Mouse (Mus musculus) limb, embryonic 14.5 days (tissue): ENCODE data around the gene Olfr450. TPM values are rescaled to one million over a fixed set of nuclear protein-coding genes. Genes with fewer than 3 reads are reported as not detected.

Experiments used
- ATAC-seq: fragments of 200-750 bp; cut with Nextera tagmentation; 2 replicates; pipeline ENCODE4 v1.8.0; 2017; ENCODE audit warnings: low read depth, moderate number of reproducible peaks, moderate TSS enrichment; ENCODE audit not compliant: low FRiP score
- DNase-seq: peaks from one replicate; pipeline ENCODE4 v3.0.0-alpha.2; 2015; ENCODE audit warnings: low spot score
- H3K27ac ChIP-seq: fragments of 300-500 bp; sonication (generic); replicated peaks from 2 replicates; pipeline ENCODE4 v1.5.1; 2014; ENCODE audit warnings: low read depth, mild to moderate bottlenecking, low read length, moderate library complexity, mixed read lengths
- H3K27me3 ChIP-seq: fragments of 300-500 bp; sonication (generic); 2 replicates; pipeline ENCODE4 v1.6.1; 2014; ENCODE audit warnings: low read length, mixed read lengths; ENCODE audit not compliant: control insufficient read depth, insufficient read depth
- H3K36me3 ChIP-seq: fragments of 300-500 bp; sonication (generic); 2 replicates; pipeline ENCODE4 v1.6.1; 2014; ENCODE audit warnings: mild to moderate bottlenecking, low read length, moderate library complexity, mixed read lengths; ENCODE audit not compliant: control insufficient read depth, insufficient read depth
- H3K4me1 ChIP-seq: fragments of 300-500 bp; sonication (generic); 2 replicates; pipeline ENCODE4 v1.6.1; 2014; ENCODE audit warnings: antibody characterized with exemption, low read length, mixed read lengths; ENCODE audit not compliant: control insufficient read depth, insufficient read depth
- H3K4me2 ChIP-seq: fragments of 300-500 bp; sonication (generic); replicated peaks from 2 replicates; pipeline ENCODE4 v1.6.1; 2014; ENCODE audit warnings: low read depth, mild to moderate bottlenecking, low read length, moderate library complexity; ENCODE audit not compliant: severe bottlenecking
- H3K4me3 ChIP-seq: fragments of 300-500 bp; sonication (generic); replicated peaks from 2 replicates; pipeline ENCODE4 v1.5.1; 2014; ENCODE audit warnings: low read length
- H3K9ac ChIP-seq: fragments of 300-500 bp; sonication (generic); 2 replicates; pipeline ENCODE4 v1.6.1; 2014; ENCODE audit warnings: mild to moderate bottlenecking, low read depth, low read length, moderate library complexity; ENCODE audit not compliant: severe bottlenecking
- H3K9me3 ChIP-seq: fragments of 300-500 bp; sonication (generic); 2 replicates; pipeline ENCODE4 v1.6.1; 2016; ENCODE audit warnings: low read length; ENCODE audit not compliant: control insufficient read depth
- POLR2A ChIP-seq: fragments of 200-500 bp; IDR thresholded peaks from 2 replicates; pipeline ENCODE4 v1.8.0; 2012; ENCODE audit warnings: inconsistent platforms, mild to moderate bottlenecking, moderate library complexity, borderline replicate concordance; ENCODE audit not compliant: insufficient read depth, insufficient read length; ENCODE audit errors: extremely low read depth
- WGBS: fragments of 180-500 bp; shearing (Covaris S2); extraction: QIAGEN DNeasy Blood & Tissue Kit; methylation state at CpG from one replicate; pipeline ENCODE4 v1.1.7; 2014; 5-methylcytosine and 5-hydroxymethylcytosine counted together
- polyA plus RNA-seq, 2 experiments: library from polyadenylated mRNA; depleted of rRNA in 1 of 2; stranded (reverse) in 1 of 2; unstranded in 1 of 2; fragments of >200 nt; fragmentation: Nextera tagmentation in 1 of 2; extraction: Ambion mirVana in 1 of 2; gene quantifications; 2 replicates each; pipeline versions ENCODE4 v1.2.1 to v1.2.3; 2012 to 2014

Olfr450 gene
- polyA plus RNA-seq, 2 experiments: not detected

DNA sequence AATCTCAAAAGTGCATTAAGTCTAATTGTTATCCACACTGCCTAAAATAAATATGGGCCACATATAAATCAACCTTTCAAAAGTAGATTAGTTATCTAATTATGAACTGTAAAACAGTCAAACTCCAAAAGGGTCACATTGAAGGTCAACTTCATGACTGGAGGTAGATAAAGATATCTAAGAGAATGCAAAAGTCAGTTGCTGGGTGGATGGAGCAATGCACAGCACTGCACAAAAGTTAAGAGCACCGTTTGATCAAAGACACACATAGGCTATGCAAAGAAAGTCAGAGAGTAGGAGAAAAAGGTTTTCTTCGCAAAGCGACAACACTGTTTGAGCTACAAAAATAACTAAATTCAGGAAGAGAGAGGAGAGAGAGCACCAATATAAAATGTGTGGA, 16.8 kb upstream of the Olfr450 start:
- whole genome bisulfite sequencing: 92% methylated on average over 3 of the region's 3 CpGs
- ATAC-seq (no peak), DNase-seq (no peak)
- no peaks in the 10 kb centered on the region for H3K27me3 ChIP-seq
- TF ChIP-seq POLR2A: no peak
- no peak overlapping the region for H3K4me2 ChIP-seq
- H3K27ac ChIP-seq: no peak overlapping the region
- H3K4me3 ChIP-seq: no peak overlapping the region
- no peak overlapping the region for H3K9ac ChIP-seq
- H3K4me1 ChIP-seq: no peaks in the 10 kb centered on the region
- H3K36me3 ChIP-seq: no peaks in the 10 kb centered on the region
- no peaks in the 10 kb centered on the region for H3K9me3 ChIP-seq

DNA sequence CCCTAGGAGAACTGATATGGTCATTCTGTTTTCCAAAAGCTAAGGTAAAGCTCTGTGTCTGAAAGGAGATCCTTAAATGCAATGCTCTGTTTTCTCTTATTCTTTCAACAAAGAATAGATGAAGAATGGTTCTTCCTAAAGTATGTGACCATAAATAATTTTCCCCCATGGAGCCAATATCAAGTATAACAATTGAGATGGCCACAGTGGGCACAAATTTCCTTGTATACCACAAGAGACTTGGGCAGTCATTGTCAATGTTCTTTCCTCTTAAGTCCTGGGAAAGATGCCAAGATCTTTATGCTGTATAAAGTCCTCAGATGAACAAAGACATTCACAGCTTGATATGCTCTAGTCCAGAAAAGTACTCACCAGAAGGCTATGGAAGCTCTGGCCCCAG, 22.3 kb downstream of the Olfr450 start, which contains the start of gene Olfr449:
Gene Olfr449 (plus strand): TSS at position 301 of the 400 bp plus-strand sequence.
- Histone ChIP-seq H3K4me3 (no peak within 1 kb of the TSS), H3K4me1 (no peaks in the 10 kb centered on the region), H3K9me3 (no peaks in the 10 kb centered on the region), H3K27ac (no peak within 1 kb of the TSS), H3K27me3 (no peaks in the 10 kb centered on the region), H3K9ac (no peak within 1 kb of the TSS), H3K4me2 (no peak within 1 kb of the TSS), H3K36me3 (no peaks in the 10 kb centered on the region)
- ATAC-seq: no peak
- TF ChIP-seq POLR2A: no peak
- DNase-seq: no peak

DNA sequence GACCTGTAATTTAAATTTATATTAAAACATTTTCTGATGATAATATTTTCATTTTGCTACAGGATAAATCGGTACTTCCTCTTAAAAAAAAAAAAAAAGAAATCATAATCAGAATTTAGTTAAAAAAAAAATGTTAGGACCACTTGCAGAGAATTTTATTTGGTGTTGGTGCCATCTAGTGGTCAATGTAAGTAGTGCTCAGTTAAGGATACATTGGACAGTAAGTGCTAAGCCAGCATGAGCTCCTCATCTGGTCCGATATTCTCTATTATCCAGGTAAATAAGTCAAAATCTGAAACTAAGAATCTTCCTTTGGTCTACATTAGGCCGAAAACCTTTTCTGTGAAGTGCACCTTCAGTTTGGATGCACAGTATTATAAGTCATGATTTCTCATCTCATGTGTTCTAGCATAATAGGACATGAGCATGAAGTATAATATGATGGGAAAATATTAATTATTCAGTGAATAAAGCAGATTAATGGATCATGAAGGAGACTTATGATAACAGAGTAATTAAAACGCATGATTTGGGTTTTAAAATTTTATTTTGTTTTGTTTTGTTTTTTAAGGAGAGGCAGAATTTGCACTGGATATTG, 48.6 kb downstream of the Olfr450 start:
- Histone ChIP-seq H3K9me3 (no peaks in the 10 kb centered on the region), H3K27me3 (no peaks in the 10 kb centered on the region), H3K4me3 (no peak overlapping the region), H3K27ac (no peak overlapping the region), H3K4me2 (no peak overlapping the region), H3K9ac (no peak overlapping the region), H3K4me1 (no peaks in the 10 kb centered on the region), H3K36me3 (no peaks in the 10 kb centered on the region)
- DNase-seq (peak; percentile 67), ATAC-seq (no peak)
- TF ChIP-seq POLR2A: no peak
- WGBS: 12% methylated on average over 4 of the region's 4 CpGs

Other genes starting within 250 kb of the Olfr450 start
- not detected in 2 replicates for gene Tcaf3, start 214.2 kb upstream of the Olfr450 start, polyA plus RNA-seq (2012; rRNA removed)
- gene Tcaf3, start 214.2 kb upstream of the Olfr450 start, polyA plus RNA-seq (2014; fragmentation: Nextera tagmentation; extraction: Ambion mirVana): not detected in 2 replicates
- gene Tcaf2, start 166.7 kb upstream of the Olfr450 start, polyA plus RNA-seq (2012; rRNA removed): 3.9 and 4.3 TPM in 2 replicates
- gene Tcaf2, start 166.7 kb upstream of the Olfr450 start, polyA plus RNA-seq (2014; fragmentation: Nextera tagmentation; extraction: Ambion mirVana): 2.3 and 2.6 TPM in 2 replicates
- 58.7 and 64.1 TPM in 2 replicates for gene Tcaf1, start 101.9 kb upstream of the Olfr450 start, polyA plus RNA-seq (2012; rRNA removed)
- gene Tcaf1, start 101.9 kb upstream of the Olfr450 start, polyA plus RNA-seq (2014; fragmentation: Nextera tagmentation; extraction: Ambion mirVana): 63.5 and 70.6 TPM in 2 replicates
- not detected in 2 replicates for gene Olfr453, start 72.6 kb upstream of the Olfr450 start, polyA plus RNA-seq (2012; rRNA removed)
- gene Olfr453, start 72.6 kb upstream of the Olfr450 start, polyA plus RNA-seq (2014; fragmentation: Nextera tagmentation; extraction: Ambion mirVana): not detected in 2 replicates
- gene Olfr38, start 55.5 kb upstream of the Olfr450 start, polyA plus RNA-seq (2012; rRNA removed): not detected in 2 replicates
- gene Olfr38, start 55.5 kb upstream of the Olfr450 start, polyA plus RNA-seq (2014; fragmentation: Nextera tagmentation; extraction: Ambion mirVana): not detected in 2 replicates
- not detected in 2 replicates for gene Olfr452, start 26.8 kb upstream of the Olfr450 start, polyA plus RNA-seq (2012; rRNA removed)
- gene Olfr452, start 26.8 kb upstream of the Olfr450 start, polyA plus RNA-seq (2014; fragmentation: Nextera tagmentation; extraction: Ambion mirVana): not detected in 2 replicates
- not detected in 2 replicates for gene Olfr449, start 22.4 kb downstream of the Olfr450 start, polyA plus RNA-seq (2012; rRNA removed)
- gene Olfr449, start 22.4 kb downstream of the Olfr450 start, polyA plus RNA-seq (2014; fragmentation: Nextera tagmentation; extraction: Ambion mirVana): not detected in 2 replicates
- not detected in 2 replicates for gene Olfr448, start 78.5 kb downstream of the Olfr450 start, polyA plus RNA-seq (2012; rRNA removed)
- not detected in 2 replicates for gene Olfr448, start 78.5 kb downstream of the Olfr450 start, polyA plus RNA-seq (2014; fragmentation: Nextera tagmentation; extraction: Ambion mirVana)
- gene Olfr447, start 96.9 kb downstream of the Olfr450 start, polyA plus RNA-seq (2012; rRNA removed): not detected in 2 replicates
- not detected in 2 replicates for gene Olfr447, start 96.9 kb downstream of the Olfr450 start, polyA plus RNA-seq (2014; fragmentation: Nextera tagmentation; extraction: Ambion mirVana)
- not detected in 2 replicates for gene Olfr446, start 109.4 kb downstream of the Olfr450 start, polyA plus RNA-seq (2012; rRNA removed)
- not detected in 2 replicates for gene Olfr446, start 109.4 kb downstream of the Olfr450 start, polyA plus RNA-seq (2014; fragmentation: Nextera tagmentation; extraction: Ambion mirVana)
- gene Olfr444, start 137.1 kb downstream of the Olfr450 start, polyA plus RNA-seq (2012; rRNA removed): not detected in 2 replicates
- gene Olfr444, start 137.1 kb downstream of the Olfr450 start, polyA plus RNA-seq (2014; fragmentation: Nextera tagmentation; extraction: Ambion mirVana): not detected in 2 replicates